Mouse (Mus musculus): ENCODE results near the gene Dazap2.

DNA sequence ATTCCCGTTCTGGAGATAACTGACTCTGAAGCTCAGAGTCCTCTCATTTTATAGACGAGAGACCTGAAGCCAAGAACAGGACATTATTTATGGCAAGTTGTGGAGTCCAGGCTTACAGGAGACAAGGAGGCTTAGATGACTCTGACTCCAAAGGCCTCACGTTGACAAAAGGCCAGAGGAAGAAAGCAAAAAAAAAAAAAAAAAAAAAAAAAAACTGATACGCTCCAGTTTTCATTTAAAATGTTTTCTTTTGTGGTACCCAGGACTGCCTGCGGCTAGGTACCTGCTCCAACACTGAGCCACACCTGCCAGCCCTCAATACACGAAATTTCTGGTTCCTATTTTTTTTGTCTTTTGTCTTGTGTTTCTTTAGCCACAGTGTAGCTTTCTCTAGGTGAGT lies 52.3 kb downstream of the Dazap2 start:
- no peak for TF ChIP-seq POLR2A (IDR thresholded peaks at IDR 0.05; ENCODE audit: insufficient read depth, low read depth, low read length)
- TF ChIP-seq CTCF (IDR thresholded peaks at IDR 0.05), result no peak
